Mouse (Mus musculus): ENCODE measurements around the gene Brd3. TPM values are rescaled to one million over a fixed set of nuclear protein-coding genes. Genes with fewer than 3 reads are reported as not detected.

The Brd3 gene
- polyA plus RNA-seq (2015; fragmentation: Nextera tagmentation; extraction: Ambion mirVana), result 26.2 and 29.7 TPM in 2 replicates

GRCm38 (mm10) chr2:27507562-27507961 is at the start of gene Brd3:
Gene Brd3, minus strand, starts transcription at chr2:27507662.
- Histone ChIP-seq H3K4me2 (ENCODE audit: low read depth, low read length) (no peak within 1 kb of the TSS), H3K4me1 (ENCODE audit: insufficient read depth) (peaks cover 17% of the 10 kb centered on the region)

DNA sequence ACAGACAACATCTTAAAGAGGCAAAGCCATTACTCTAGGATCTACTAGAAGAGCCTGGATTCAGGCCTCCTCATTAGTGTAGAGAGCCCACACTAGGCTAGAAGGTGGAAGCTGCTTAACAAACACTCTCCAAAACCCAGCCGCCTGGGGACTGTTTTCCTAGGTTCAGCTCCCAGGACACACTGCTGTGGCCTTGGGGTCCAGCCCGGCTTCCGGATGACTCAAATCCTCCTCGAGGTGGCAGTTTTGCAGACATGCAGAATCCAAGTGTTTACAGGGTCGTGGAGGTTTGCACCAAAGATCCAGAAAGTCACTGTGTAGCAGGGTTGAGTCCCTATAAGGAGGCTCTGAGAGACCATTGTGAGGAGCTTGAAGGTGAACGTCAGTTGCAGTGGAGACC is 49.5 kb upstream of the Brd3 start:
- DNase-seq, result no peak

More at GRCm38 (mm10) chr2:27507562-27507961, at the start of gene Brd3:
- ATAC-seq (no peak), DNase-seq (no peak)
- Histone ChIP-seq H3K27ac (ENCODE audit: low read depth) (no peak within 1 kb of the TSS), H3K4me3 (ENCODE audit: low read depth, low read length) (no peak within 1 kb of the TSS), H3K9me3 (ENCODE audit: low read length) (no peaks in the 10 kb centered on the region), H3K36me3 (replicated peaks; ENCODE audit: insufficient read depth, low read length) (no peaks in the 10 kb centered on the region), H3K27me3 (ENCODE audit: insufficient read depth, low read length) (no peaks in the 10 kb centered on the region), H3K9ac (replicated peaks) (no peak within 1 kb of the TSS)
- 87% methylated on average over 4 of the region's 4 CpGs for WGBS (ENCODE audit: insufficient replicate concordance)
- TF ChIP-seq CTCF (IDR thresholded peaks at IDR 0.05; ENCODE audit: low read depth) (no peak), EP300 (IDR thresholded peaks at IDR 0.05; ENCODE audit: low read depth) (no peak)

GRCm38 (mm10) chr2:27554308-27554707 is 46.8 kb upstream of the Brd3 start:
- peak; percentile 33; the same call in 1 of the 2 replicates for TF ChIP-seq EP300 (IDR thresholded peaks at IDR 0.05; ENCODE audit: low read depth)
- TF ChIP-seq CTCF (IDR thresholded peaks at IDR 0.05; ENCODE audit: low read depth), result peak; percentile 22; the same call in 1 of the 2 replicates
- no peak overlapping the region for H3K9ac ChIP-seq (replicated peaks)
- ATAC-seq (peak; percentile 59), DNase-seq (no peak)
- peak overlapping the region; percentile 12; the same call in 1 of the 2 replicates for H3K27ac ChIP-seq (ENCODE audit: low read depth)
- no peaks in the 10 kb centered on the region for H3K9me3 ChIP-seq (ENCODE audit: low read length)
- no peak overlapping the region for H3K4me2 ChIP-seq (ENCODE audit: low read depth, low read length)
- no peaks in the 10 kb centered on the region for H3K27me3 ChIP-seq (ENCODE audit: insufficient read depth, low read length)
- H3K4me3 ChIP-seq (ENCODE audit: low read depth, low read length), result no peak overlapping the region
- peaks cover 12% of the 10 kb centered on the region for H3K4me1 ChIP-seq (ENCODE audit: insufficient read depth)
- WGBS (ENCODE audit: insufficient replicate concordance), result 66% methylated on average over 9 of the region's 9 CpGs
- no peaks in the 10 kb centered on the region for H3K36me3 ChIP-seq (replicated peaks; ENCODE audit: insufficient read depth, low read length)

More for the DNA sequence above, 49.5 kb upstream of the Brd3 start:
- Histone ChIP-seq H3K27me3 (ENCODE audit: insufficient read depth, low read length) (no peaks in the 10 kb centered on the region), H3K4me1 (ENCODE audit: insufficient read depth) (peaks cover 27% of the 10 kb centered on the region), H3K36me3 (replicated peaks; ENCODE audit: insufficient read depth, low read length) (no peaks in the 10 kb centered on the region), H3K27ac (ENCODE audit: low read depth) (0 out of 2 replicates have a peak overlapping the region, but pooled peaks have one; percentile 3), H3K9me3 (ENCODE audit: low read length) (no peaks in the 10 kb centered on the region), H3K4me2 (ENCODE audit: low read depth, low read length) (no peak overlapping the region), H3K4me3 (ENCODE audit: low read depth, low read length) (no peak overlapping the region), H3K9ac (replicated peaks) (no peak overlapping the region)
- no peak for ATAC-seq
- 70% methylated on average over 6 of the region's 6 CpGs for WGBS (ENCODE audit: insufficient replicate concordance)
- no peak for TF ChIP-seq CTCF (IDR thresholded peaks at IDR 0.05; ENCODE audit: low read depth)
- TF ChIP-seq EP300 (IDR thresholded peaks at IDR 0.05; ENCODE audit: low read depth), result no peak

GRCm38 (mm10) chr2:27552620-27553287 is 45.3 kb upstream of the Brd3 start:
- peaks cover 12% of the 10 kb centered on the region for H3K4me1 ChIP-seq (ENCODE audit: insufficient read depth)
- ATAC-seq (peak; percentile 51; the same call in 1 of the 2 replicates), DNase-seq (peak; percentile 79)
- no peaks in the 10 kb centered on the region for H3K36me3 ChIP-seq (replicated peaks; ENCODE audit: insufficient read depth, low read length)
- no peaks in the 10 kb centered on the region for H3K27me3 ChIP-seq (ENCODE audit: insufficient read depth, low read length)
- H3K9ac ChIP-seq (replicated peaks), result no peak overlapping the region
- no peak overlapping the region for H3K27ac ChIP-seq (ENCODE audit: low read depth)
- TF ChIP-seq EP300 (IDR thresholded peaks at IDR 0.05; ENCODE audit: low read depth) (no peak), CTCF (IDR thresholded peaks at IDR 0.05; ENCODE audit: low read depth) (peak; percentile 93)
- H3K4me2 ChIP-seq (ENCODE audit: low read depth, low read length), result no peak overlapping the region
- H3K9me3 ChIP-seq (ENCODE audit: low read length), result no peaks in the 10 kb centered on the region
- 20% methylated on average over 7 of the region's 7 CpGs for WGBS (ENCODE audit: insufficient replicate concordance)
- no peak overlapping the region for H3K4me3 ChIP-seq (ENCODE audit: low read depth, low read length)

- Histone ChIP-seq H3K27me3 (ENCODE audit: insufficient read depth, low read length) (no peaks in the 10 kb centered on the region), H3K36me3 (replicated peaks; ENCODE audit: insufficient read depth, low read length) (no peaks in the 10 kb centered on the region; the same call in 1 of the 2 replicates), H3K9ac (replicated peaks) (no peak overlapping the region), H3K4me3 (ENCODE audit: low read depth, low read length) (no peak overlapping the region), H3K4me2 (ENCODE audit: low read depth, low read length) (no peak overlapping the region), H3K9me3 (ENCODE audit: low read length) (no peaks in the 10 kb centered on the region), H3K27ac (ENCODE audit: low read depth) (no peak overlapping the region), H3K4me1 (ENCODE audit: insufficient read depth) (no peaks in the 10 kb centered on the region)
- DNase-seq, result no peak
- TF ChIP-seq CTCF (IDR thresholded peaks at IDR 0.05; ENCODE audit: low read depth) (no peak), EP300 (IDR thresholded peaks at IDR 0.05; ENCODE audit: low read depth) (no peak)
- ATAC-seq, result no peak
- WGBS (ENCODE audit: insufficient replicate concordance), result 42% methylated on average over 1 of the region's 1 CpGs
Measured at GRCm38 (mm10) chr2:27548664-27549369, 41.4 kb upstream of the Brd3 start.

DNA sequence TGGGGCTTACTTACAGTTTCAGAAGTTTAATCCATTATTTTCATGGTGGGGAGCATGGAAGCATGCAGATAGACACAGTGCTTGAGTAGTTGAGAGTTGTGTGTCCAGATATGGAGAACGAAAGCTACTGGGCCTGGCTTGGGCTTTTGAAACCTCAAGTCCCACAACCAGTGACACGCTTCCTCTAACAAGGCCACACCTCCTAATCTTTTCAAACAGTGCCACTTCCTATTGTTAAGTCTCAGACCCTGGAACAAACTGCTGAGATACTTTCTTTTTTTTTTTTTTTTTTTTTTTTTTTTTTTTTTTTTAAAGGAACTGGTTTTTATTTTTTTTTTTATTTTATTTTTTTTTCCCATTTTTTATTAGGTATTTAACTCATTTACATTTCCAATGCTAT is 40.5 kb upstream of the Brd3 start:
- H3K4me3 ChIP-seq (ENCODE audit: low read depth, low read length), result no peak overlapping the region
- H3K9me3 ChIP-seq (ENCODE audit: low read length), result no peaks in the 10 kb centered on the region
- no peaks in the 10 kb centered on the region for H3K27me3 ChIP-seq (ENCODE audit: insufficient read depth, low read length)
- TF ChIP-seq EP300 (IDR thresholded peaks at IDR 0.05; ENCODE audit: low read depth) (no peak), CTCF (IDR thresholded peaks at IDR 0.05; ENCODE audit: low read depth) (no peak)
- 78% methylated on average over 2 of the region's 2 CpGs for WGBS (ENCODE audit: insufficient replicate concordance)
- no peaks in the 10 kb centered on the region; the same call in 1 of the 2 replicates for H3K36me3 ChIP-seq (replicated peaks; ENCODE audit: insufficient read depth, low read length)
- ATAC-seq, result no peak
- H3K4me2 ChIP-seq (ENCODE audit: low read depth, low read length), result no peak overlapping the region
- no peak overlapping the region for H3K27ac ChIP-seq (ENCODE audit: low read depth)
- DNase-seq, result no peak
- H3K9ac ChIP-seq (replicated peaks), result no peak overlapping the region
- no peaks in the 10 kb centered on the region for H3K4me1 ChIP-seq (ENCODE audit: insufficient read depth)
